Mouse (Mus musculus) spleen, adult 18-20 months (tissue): ENCODE measurements at regions not wholly inside any gene's neighbourhood (a gene's known extent, or its start where the extent isn't known, plus 50 kb on each side); places are given as distances from the start of the nearest gene placed in this dataset.
A peak's percentile ranks its signal among the peaks of the same experiment; 100 is the strongest.

Experiments
- DNase-seq, 2 experiments: peaks; one replicate each; pipeline ENCODE4 v3.0.0; 2022; ENCODE audit warnings: mixed read lengths in 2 of 2

DNA sequence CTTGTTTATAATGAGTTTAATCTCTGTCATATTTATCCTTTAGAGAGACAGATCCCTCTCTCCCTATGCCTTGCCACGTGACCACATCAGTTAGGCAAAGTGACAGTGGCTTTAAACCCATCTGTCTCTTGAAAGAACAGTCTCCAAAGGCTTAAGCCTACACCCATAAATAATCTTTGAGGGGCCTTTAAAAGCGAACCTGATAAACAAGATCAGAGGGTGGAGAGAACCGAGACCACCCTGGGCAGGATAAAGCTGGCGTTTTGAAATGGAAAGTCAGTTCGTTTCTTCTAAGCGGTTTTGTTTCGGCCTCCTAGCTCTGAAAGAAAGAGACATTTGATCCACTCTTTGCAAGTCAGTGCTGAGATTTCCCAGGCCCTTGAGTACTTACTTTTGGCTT is 149.5 kb downstream of the Ackr3 start:
- no peak for DNase-seq

DNA sequence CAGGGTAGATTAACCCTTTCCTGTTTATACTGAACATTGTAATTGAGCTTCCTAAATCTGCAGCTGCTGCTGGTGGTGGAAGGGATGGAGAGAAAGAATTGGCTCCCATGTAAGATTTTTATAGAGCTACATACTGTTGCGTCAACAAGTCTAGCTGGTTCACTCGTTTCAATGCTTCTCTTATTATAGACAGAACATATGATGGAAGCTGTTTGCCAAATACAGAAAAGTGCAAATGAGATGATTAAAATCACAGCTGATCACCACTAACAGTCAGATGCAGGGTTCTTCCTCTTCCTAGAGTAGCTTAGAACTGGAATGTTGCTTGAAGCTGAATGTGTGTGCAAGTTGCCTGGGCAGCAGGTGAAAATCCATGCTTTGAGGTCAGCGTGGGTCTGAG is 152.8 kb downstream of the Ackr3 start:
- DNase-seq, result no peak

DNA sequence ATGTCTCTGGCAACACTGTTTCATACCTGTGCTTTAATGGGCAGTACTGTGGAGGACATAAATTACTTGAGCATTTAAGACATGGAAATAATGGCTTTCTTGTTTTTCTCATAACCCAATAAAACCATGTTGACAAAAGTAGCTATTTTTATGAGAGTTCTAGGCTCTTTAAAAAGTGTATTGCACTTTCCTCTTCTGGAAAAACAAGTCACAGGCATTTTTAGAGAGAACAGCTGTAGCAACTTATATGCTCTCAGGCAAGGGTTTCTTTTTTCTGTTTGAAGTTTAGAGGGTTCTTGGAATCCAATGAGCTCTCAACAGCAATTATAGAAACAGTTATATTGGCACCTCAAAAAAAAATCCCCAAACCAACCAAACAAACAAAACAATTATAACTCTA is 153.6 kb downstream of the Ackr3 start:
- DNase-seq, result no peak

GRCm38 (mm10) chr1:90358971-90359370 is 155.2 kb downstream of the Ackr3 start:
- DNase-seq, result no peak

- DNase-seq, result no peak
Observed at GRCm38 (mm10) chr1:90360065-90360464, 156.3 kb downstream of the Ackr3 start.

GRCm38 (mm10) chr1:90364444-90364843 is 160.7 kb downstream of the Ackr3 start:
- no peak for DNase-seq

GRCm38 (mm10) chr1:90368581-90368980 is 164.8 kb downstream of the Ackr3 start:
- DNase-seq, result peak in 1 of 2 experiments; percentile 9

- peak; percentile 35 to 37 for DNase-seq
Observed at GRCm38 (mm10) chr1:90369287-90369686, 165.5 kb downstream of the Ackr3 start.

- DNase-seq, result no peak
Observed at GRCm38 (mm10) chr1:90370766-90371165, 167.0 kb downstream of the Ackr3 start.

DNA sequence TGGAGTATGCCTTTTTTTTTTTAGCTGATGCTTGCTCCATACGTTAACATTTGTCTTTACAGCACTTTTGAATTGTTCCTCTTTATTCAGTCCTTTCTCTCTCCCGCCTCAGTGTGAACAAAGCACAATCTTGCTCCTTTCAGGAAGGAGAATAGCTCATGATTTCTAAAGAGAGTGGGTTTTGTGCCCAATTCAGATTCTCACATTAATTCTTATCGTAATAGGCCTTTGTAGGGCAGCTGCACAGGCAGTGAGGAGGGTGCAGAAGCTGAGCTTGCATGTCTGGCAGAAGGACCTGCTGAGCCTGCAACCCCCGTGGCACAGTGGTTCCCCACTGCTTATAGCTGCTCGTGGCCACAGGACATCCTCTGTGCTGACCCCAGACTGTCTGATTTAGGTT is 169.2 kb downstream of the Ackr3 start:
- DNase-seq, result no peak

DNA sequence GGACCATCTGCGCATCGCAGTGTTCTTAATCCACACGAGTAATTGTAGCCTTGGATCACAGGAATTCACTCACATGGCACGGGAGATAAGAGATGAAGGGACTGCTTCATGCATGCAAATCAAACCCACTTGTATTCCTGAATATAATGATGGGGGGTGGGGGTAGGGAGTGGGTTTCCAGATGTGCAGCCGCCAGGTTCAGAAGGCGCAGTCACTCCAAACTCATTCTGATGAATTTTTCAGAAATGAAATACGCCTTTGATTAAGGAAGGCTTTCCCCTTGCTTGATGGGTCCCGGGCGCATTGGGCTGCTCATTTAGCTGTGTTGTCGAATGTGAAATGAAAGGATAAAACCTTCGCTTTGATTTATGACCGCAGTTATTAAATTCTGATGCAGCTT is 170.7 kb downstream of the Ackr3 start:
- no peak for DNase-seq

DNA sequence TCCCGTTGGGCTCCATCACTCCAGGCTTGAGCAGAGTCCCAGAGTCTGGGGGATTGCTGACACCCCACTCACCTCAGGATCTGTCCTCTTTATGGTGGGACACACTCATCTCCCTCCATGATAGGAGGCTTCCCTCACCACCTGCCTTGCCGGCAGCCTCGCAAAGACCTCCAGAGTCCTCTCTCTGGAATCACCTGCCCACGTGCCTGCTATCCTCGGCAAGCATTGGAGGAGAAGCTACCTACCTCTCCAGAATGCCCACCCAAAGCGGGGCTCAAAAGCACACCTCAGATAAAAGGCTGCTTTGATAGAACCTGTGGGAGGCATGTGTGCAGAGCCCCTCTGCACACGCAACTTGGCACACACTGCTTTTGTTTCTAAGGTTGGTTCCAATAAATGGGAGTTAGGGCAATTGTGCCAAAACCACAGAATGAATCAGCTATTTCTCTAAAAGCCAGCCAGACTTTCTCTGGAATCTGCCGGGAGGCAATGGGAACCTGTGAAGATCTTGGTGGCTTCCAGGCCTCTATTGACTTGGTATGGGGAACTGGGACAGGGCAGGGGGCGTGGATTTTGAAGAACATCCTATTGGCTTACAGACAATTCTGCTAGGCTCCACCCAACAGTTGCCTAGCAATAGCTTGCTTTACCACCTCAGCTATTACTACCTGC is 176.4 kb downstream of the Ackr3 start:
- DNase-seq, result no peak

DNA sequence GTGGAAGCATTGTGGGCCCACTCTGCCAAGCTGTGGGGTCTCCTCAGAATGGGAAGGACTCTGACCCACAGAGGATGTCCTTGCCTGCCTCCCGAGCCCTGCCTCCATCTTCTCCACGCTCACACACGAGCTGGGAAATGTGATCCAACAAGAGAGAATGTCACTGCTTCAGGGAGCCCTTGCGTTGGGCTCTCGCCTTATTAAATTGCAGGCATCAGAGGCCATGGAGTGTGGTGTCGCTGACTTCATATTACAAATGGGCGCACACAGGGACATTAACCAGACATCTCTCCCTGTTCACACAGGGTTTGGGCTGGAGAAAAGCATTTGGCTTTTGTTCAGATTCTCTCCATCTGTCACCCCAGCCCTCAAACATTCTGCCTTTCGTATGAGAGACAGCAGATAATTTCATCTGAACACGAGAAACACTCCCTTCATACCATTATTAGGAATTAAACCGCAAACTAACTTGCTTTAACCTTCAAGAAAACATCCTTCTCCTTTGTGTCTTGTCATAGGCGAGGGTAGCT is 179.2 kb downstream of the Ackr3 start:
- no peak for DNase-seq

GRCm38 (mm10) chr1:90385024-90385423 is 181.2 kb downstream of the Ackr3 start:
- DNase-seq, result no peak

GRCm38 (mm10) chr1:90386792-90387191 is 183.0 kb downstream of the Ackr3 start:
- no peak for DNase-seq

GRCm38 (mm10) chr1:90390422-90390821 is 186.6 kb downstream of the Ackr3 start:
- no peak for DNase-seq

DNA sequence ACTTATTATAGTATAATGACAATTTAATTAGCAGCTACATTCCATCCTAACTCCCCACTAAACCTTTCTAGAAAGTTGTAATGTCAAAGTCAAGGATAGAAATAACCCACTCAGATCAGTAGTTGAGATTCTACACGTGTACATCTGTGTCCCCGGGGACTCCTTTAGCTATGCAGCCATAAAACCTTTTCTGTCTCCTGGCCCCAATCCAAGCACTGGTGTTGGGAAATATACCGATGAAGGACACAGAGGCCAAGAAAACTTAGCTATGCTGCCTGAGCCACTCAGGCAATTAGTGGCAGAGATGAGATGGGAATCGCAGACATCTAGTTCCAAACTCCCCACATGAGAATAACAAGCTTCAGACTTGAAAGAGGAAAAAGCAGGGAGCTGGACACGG is 190.1 kb downstream of the Ackr3 start:
- no peak for DNase-seq

DNA sequence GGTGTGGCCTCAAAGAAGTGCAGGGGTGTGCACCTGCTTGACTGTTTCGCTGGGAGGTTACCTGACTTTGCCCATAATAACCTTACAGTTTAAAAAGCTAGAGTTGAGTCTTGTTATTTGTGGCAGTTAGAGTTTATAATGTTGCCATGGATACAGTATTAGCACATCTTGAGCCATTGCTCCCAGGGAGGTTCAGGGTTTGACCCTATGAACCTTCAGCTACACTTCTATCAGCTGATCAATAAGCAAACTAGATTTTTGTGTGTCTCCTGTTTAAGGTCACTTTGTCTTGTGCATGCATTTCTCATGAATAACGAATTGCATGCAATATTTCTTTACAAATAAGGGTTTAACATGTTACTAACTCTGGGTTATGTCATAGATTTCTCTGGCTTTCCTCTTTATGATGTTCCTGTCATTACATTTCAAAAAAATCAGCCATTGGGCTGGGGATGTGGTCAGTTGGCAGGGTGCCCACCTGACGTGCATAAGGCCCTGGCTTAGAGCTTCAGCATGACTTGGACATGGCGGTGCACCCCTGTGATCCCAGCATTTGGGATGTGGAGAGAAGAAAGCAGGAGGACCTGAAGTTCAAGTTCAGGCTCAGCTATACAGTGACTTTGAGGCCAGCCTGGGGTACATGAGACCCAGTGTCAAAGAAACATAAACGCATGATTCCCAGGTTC is 191.7 kb downstream of the Ackr3 start:
- DNase-seq, result no peak

- no peak for DNase-seq
Observed at GRCm38 (mm10) chr1:90396660-90397059, 192.9 kb downstream of the Ackr3 start.

DNA sequence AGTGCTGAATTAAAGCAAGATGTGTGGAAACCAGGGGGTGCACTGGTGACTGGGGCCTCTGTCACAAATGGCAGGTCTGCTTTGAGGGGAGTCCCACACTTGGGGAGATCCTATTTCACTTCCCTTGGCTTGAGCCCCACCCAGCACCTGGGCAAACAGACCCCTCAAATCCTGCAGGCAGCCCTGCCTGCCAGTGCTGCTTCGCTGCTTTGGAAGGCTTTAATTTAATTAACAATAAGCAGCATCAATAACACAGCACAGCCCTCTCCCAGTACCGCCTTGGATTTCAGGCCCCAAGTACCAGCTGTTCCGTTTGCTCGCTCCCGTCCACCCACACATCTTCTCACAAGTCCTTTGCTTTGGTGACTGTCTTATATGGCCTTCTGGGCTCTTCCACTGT is 193.6 kb downstream of the Ackr3 start:
- DNase-seq, result no peak

DNA sequence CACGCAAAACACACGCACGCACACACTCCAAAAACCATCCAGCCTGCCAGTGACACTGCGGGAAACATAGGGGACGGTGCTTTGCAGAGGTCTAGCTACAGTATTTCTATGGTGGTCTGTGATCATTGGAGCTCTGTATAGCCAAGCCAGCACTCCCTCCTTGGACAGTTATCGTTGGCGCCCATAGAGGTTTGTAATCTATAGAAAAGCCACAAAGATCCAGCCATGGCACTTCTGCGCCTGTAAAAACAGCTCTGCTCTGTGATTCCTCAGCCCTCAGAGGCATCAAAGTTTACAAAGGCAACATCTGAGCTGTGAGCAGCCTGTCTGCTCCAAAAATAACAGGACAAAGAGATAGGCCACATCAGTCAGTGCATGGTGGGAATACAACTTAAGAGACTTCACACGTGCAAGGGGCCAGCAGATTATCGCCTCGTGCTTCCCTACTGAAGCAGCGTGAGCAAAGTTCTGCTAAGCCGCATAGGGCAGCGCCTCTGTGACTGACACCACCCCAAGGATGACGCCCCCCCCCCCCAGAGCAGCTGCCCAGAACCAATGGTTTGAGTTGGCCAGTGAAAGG is 194.7 kb downstream of the Ackr3 start:
- DNase-seq, result no peak

GRCm38 (mm10) chr1:90403057-90403456 is 199.3 kb downstream of the Ackr3 start:
- no peak for DNase-seq

GRCm38 (mm10) chr1:90404717-90405487 is 197.9 kb upstream of the Cops8 start:
- DNase-seq, result no peak
